Mouse (Mus musculus) thymus, postnatal 4 days (tissue): Measurements from ENCODE around the gene Atp5b.

Source experiments
- DNase-seq: peaks from one replicate; pipeline ENCODE4 v3.0.0; 2021

Atp5b gene

GRCm38 (mm10) chr10:128097587-128097971, 14.5 kb downstream of the Atp5b start:
- peak; percentile 85 for DNase-seq

DNA sequence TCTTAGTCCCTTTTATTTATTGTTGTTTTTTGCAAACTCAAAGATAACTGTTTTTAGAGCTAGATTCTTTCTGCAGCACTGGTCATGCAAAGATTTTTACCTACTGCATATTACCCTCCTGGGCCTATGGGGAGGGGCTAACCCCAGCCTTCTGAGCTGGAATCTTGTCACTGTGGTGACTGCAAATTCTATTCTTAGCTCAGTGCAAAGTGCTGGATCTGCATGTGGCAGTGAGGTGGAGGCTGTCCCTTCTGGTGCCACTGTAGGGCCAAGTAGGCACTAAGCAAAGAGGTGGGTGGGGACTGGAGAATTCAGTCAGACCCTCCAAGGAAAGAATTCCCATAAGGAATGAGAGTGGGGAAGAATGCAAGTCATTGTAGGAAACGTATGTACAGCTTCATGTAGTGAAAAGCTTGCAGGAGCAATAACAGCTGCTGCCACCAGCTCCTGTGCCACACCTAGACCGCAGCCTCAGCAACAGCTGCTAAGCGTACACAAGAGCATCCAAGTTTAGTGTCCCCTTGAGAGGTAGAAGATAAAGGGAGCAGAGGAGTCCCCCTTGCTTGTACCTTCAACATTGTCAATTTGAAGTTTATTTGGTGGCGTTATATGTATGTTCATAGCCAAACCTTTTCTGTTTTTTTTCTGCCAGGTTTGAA, 27.2 kb downstream of the Atp5b start:
- DNase-seq = no peak

DNA sequence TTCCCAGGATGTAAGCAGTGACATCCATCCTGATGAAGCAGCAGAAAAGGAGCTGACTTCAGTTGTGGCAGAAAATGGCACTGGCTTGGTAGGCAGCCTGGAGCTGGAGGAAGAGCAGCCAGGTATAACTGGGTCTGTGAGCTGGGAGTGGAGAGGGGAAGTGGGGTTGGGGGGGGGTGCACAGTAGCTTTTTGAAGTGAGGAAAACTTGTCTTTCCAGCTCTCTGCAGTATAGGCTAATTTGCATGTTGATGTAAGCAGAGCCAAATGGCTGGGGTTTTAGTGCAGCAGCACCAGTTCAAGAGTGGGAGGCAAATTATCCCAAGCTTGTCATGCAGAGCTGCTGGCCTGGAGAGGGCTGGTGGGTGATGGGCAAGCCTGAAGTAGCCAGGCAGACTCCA, 28.2 kb downstream of the Atp5b start:
- no peak for DNase-seq

DNA sequence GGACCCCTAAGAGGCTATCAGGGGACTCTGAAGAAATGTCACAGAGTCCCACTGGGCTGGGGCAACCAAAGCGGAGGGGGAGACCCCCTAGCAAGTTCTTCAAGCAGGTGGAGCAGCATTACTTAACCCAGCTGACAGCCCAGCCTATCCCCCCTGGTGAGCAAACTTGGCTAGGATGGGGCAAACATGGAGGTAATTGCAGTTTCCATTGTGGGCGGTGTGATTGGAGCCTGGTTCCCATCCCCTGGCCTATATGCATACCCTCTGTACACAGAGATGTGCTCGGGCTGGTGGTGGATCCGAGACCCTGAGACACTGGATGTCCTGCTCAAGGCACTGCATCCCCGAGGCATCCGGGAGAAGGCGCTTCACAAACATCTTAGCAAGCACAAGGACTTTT, 40.8 kb downstream of the Atp5b start:
- DNase-seq = no peak

- no peak for DNase-seq
Observed at GRCm38 (mm10) chr10:128124831-128125230, 41.8 kb downstream of the Atp5b start.

DNA sequence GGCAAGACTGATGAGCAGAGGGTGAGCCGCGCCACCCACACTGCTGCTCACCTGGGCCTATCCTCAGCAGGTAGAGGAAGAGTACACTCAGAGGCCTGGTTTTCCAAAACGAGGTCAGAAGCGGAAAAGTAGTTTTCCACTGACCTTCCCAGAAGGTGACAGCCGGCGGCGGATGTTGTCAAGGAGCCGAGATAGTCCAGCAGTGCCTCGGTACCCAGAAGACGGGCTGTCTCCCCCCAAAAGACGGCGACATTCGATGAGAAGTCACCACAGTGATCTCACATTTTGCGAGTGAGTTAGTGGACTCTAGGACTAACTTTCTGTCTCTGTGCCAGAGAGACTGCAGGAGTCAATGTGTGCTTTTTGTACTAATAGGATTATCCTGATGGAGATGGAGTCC, 42.9 kb downstream of the Atp5b start:
- no peak for DNase-seq

- DNase-seq = no peak
Observed at GRCm38 (mm10) chr10:128127497-128127896, 44.4 kb downstream of the Atp5b start.

DNA sequence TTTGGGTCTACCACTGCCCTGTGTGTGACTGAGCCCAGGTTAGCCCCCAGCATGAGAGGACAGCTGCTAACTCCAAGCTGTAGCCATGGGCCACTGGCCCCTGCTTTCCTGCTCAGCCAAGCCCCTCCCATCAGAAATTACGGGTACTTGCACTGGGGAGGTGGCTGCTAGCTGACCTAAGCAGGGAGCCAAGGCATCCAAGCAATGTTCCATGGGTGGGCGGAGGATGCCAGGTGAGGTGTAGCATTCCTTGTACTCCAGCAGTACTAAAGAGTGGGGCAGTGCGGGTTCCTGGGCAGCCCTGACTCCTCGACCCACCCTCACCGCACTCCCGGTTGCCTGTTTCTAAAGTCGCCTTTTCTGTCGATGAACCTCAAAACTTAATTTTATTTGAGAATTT, 45.1 kb downstream of the Atp5b start:
- no peak for DNase-seq

DNA sequence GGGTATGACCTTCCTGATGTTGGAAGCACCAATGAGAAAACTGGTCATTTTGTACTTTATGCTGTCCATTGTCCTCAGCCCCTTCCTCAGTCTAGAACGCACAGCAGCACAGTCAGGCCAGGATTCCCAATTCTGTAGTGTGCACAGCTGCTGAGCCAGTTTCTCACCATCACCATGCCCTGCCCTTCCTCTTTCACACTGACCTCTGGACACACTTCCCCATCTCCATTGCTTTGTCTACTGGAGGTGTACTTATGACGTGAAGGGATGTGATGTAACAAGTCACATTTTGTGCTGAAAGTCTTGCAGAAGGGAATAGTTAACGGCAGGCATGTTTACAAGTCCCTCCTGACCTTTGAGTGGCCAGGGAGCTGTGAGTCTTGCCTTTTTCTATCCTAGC, 48.2 kb downstream of the Atp5b start:
- no peak for DNase-seq

DNA sequence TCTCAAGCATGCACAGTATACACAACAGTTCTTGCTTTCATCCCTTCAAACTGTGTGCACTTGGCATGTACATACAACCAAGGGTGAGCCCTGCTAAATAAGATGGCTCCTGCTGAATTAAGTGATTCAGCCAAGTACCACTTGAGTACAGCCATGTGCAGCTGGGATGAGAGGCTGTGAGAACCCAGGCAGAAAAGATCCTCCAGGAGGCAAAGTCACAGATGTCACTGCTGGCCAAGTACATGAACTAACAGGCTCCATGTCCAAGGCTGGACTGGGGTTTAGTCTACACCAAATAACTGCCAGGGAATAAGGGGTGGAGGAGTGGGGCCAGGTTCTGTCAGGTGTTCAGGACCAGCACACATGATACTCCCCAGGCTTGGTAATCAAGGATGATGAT, 48.7 kb downstream of the Atp5b start:
- no peak for DNase-seq

DNA sequence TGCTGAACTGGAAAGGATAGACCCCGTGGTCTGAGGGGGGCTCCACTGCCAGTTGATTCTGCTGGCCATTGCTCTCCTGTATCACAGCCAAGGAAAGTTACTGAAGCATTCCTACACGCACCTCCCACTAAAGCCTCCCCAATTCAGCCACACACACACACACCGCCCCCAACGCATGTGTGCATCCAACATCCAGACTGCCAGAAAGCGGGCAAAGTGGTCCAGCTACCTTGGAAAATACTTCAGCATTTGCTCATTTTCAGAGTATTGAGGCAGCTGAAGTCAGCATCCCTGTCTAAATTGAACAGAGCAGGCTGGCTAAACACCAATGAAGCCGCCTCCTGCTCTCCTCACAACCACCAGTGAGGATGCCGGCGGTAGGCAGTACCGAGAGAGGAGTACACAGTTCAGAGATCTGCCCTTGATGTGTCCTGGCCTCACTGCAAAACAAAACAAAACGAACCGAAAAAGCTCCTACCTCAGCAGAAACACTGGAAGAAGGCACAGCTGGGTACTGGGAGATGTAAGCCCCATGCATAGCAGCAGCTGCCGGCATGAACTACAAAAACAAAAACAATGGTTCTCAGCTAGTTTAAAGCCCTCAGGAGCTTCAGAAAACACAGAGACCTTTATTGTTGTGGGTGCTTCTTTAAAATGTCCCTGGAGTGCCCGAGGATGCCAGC, 50.7 kb downstream of the Atp5b start:
- peak; percentile 17 for DNase-seq

DNA sequence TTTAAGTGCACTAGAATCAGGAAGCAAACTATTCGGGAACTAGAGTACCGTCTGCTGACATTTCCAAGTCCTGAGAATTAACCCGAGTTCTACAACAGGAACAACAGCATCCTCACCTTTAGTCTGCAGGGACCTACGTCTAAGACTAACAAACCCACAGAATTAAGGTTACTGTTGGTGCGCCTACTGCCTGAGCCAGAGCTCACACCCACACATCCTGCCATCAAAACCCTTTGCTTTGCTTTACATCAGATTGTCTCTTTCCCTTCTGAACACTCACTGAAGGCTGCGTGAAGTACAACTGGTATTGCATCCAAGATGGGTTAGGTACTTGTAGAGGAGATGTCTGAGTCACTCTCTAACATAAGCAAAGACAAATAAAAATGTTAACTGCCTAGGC, 52.3 kb downstream of the Atp5b start:
- DNase-seq = peak; percentile 24
